Mouse (Mus musculus) lung, adult 2 months (tissue): ENCODE data around the gene Psmd7.

ENCODE experiments used
- CTCF ChIP-seq: fragments of 200-500 bp; IDR thresholded peaks from 2 replicates; pipeline ENCODE4 v1.5.1; 2011; ENCODE audit warnings: mild to moderate bottlenecking, low read length, control low read depth; ENCODE audit not compliant: insufficient read depth
- POLR2A ChIP-seq: fragments of 200-500 bp; IDR thresholded peaks from 2 replicates; pipeline ENCODE4 v1.6.1; 2011; ENCODE audit warnings: low read depth, mild to moderate bottlenecking, control low read depth, low read length, borderline replicate concordance; ENCODE audit errors: extremely low read depth

DNA sequence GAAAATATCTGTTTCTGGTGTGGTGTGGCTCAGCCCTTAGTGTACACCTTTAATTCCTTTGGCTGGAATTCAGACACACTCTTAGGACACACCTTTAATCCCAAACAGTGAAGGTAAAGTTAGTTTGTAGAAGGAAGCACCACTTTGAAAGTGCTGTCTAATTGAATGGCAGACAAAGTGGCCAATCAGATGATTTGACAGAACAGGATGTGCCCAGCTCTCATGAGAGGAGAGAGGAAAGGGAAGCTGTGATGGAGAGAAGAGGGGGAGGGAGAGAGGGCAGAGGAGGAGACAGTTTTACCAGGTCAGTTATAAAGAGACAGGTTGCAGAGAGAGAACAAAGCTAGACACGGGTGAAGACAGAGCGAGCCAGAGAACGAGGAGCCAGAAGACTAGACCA, 13.5 kb downstream of the Psmd7 start:
- TF ChIP-seq CTCF (no peak), POLR2A (no peak)
